Mouse (Mus musculus): Measurements from ENCODE around the gene Plb1. TPM values are rescaled to one million over a fixed set of nuclear protein-coding genes. Genes with fewer than 3 reads are reported as not detected.

Gene Plb1
- polyA plus RNA-seq, 1 experiment from 2014 or later: not detected

- no peaks in the 10 kb centered on the region for H3K4me1 ChIP-seq (replicated peaks; ENCODE audit: control insufficient read depth, insufficient read depth, low read length)
- 84% methylated on average over 4 of the region's 4 CpGs for WGBS
- H3K27me3 ChIP-seq (ENCODE audit: control insufficient read depth, insufficient read depth, low read length): no peaks in the 10 kb centered on the region
- ATAC-seq (ENCODE audit: low FRiP score) (no peak), DNase-seq (ENCODE audit: low spot score) (no peak)
- no peak overlapping the region for H3K4me3 ChIP-seq (replicated peaks; ENCODE audit: low read length)
- no peaks in the 10 kb centered on the region for H3K36me3 ChIP-seq (replicated peaks; ENCODE audit: control insufficient read depth, insufficient read depth)
- no peak overlapping the region for H3K27ac ChIP-seq
- H3K4me2 ChIP-seq (replicated peaks): no peak overlapping the region
- no peak overlapping the region for H3K9ac ChIP-seq
- H3K9me3 ChIP-seq (ENCODE audit: control insufficient read depth, low read length): no peaks in the 10 kb centered on the region
Observed at GRCm38 (mm10) chr5:32351721-32352465, 119.4 kb downstream of the Plb1 start.

GRCm38 (mm10) chr5:32352845-32353244 lies 120.3 kb downstream of the Plb1 start:
- DNase-seq (ENCODE audit: low spot score) (no peak), ATAC-seq (ENCODE audit: low FRiP score) (no peak)
- Histone ChIP-seq H3K36me3 (replicated peaks; ENCODE audit: control insufficient read depth, insufficient read depth) (no peaks in the 10 kb centered on the region), H3K4me2 (replicated peaks) (no peak overlapping the region), H3K4me1 (replicated peaks; ENCODE audit: control insufficient read depth, insufficient read depth, low read length) (no peaks in the 10 kb centered on the region), H3K9ac (no peak overlapping the region), H3K9me3 (ENCODE audit: control insufficient read depth, low read length) (no peaks in the 10 kb centered on the region), H3K27me3 (ENCODE audit: control insufficient read depth, insufficient read depth, low read length) (no peaks in the 10 kb centered on the region), H3K27ac (no peak overlapping the region), H3K4me3 (replicated peaks; ENCODE audit: low read length) (no peak overlapping the region)
- 85% methylated on average over 3 of the region's 3 CpGs for WGBS

- Histone ChIP-seq H3K4me1 (replicated peaks; ENCODE audit: control insufficient read depth, insufficient read depth, low read length) (no peaks in the 10 kb centered on the region), H3K4me3 (replicated peaks; ENCODE audit: low read length) (no peak overlapping the region), H3K9ac (no peak overlapping the region), H3K36me3 (replicated peaks; ENCODE audit: control insufficient read depth, insufficient read depth) (no peaks in the 10 kb centered on the region), H3K27ac (no peak overlapping the region), H3K4me2 (replicated peaks) (no peak overlapping the region), H3K27me3 (ENCODE audit: control insufficient read depth, insufficient read depth, low read length) (no peaks in the 10 kb centered on the region), H3K9me3 (ENCODE audit: control insufficient read depth, low read length) (no peaks in the 10 kb centered on the region)
- ATAC-seq (ENCODE audit: low FRiP score) (no peak), DNase-seq (ENCODE audit: low spot score) (no peak)
- 72% methylated on average over 2 of the region's 2 CpGs for WGBS
Observed at GRCm38 (mm10) chr5:32353280-32353679, 120.8 kb downstream of the Plb1 start.

- DNase-seq (ENCODE audit: low spot score) (no peak), ATAC-seq (ENCODE audit: low FRiP score) (no peak)
- Histone ChIP-seq H3K27ac (no peak overlapping the region), H3K4me1 (replicated peaks; ENCODE audit: control insufficient read depth, insufficient read depth, low read length) (no peaks in the 10 kb centered on the region), H3K4me3 (replicated peaks; ENCODE audit: low read length) (no peak overlapping the region), H3K4me2 (replicated peaks) (no peak overlapping the region), H3K9ac (no peak overlapping the region), H3K9me3 (ENCODE audit: control insufficient read depth, low read length) (no peaks in the 10 kb centered on the region), H3K36me3 (replicated peaks; ENCODE audit: control insufficient read depth, insufficient read depth) (no peaks in the 10 kb centered on the region), H3K27me3 (ENCODE audit: control insufficient read depth, insufficient read depth, low read length) (no peaks in the 10 kb centered on the region)
- WGBS: 92% methylated on average over 4 of the region's 4 CpGs
Observed at GRCm38 (mm10) chr5:32360511-32360910, 128.0 kb downstream of the Plb1 start.

- Histone ChIP-seq H3K27ac (no peak overlapping the region), H3K4me3 (replicated peaks; ENCODE audit: low read length) (no peak overlapping the region), H3K4me1 (replicated peaks; ENCODE audit: control insufficient read depth, insufficient read depth, low read length) (no peaks in the 10 kb centered on the region), H3K4me2 (replicated peaks) (no peak overlapping the region), H3K36me3 (replicated peaks; ENCODE audit: control insufficient read depth, insufficient read depth) (no peaks in the 10 kb centered on the region), H3K9ac (no peak overlapping the region), H3K9me3 (ENCODE audit: control insufficient read depth, low read length) (no peaks in the 10 kb centered on the region), H3K27me3 (ENCODE audit: control insufficient read depth, insufficient read depth, low read length) (no peaks in the 10 kb centered on the region)
- WGBS: 82% methylated on average over 3 of the region's 3 CpGs
- DNase-seq (ENCODE audit: low spot score): no peak
- ATAC-seq (ENCODE audit: low FRiP score): no peak
Observed at GRCm38 (mm10) chr5:32361441-32362235, 129.1 kb downstream of the Plb1 start.

- 95% methylated on average over 1 of the region's 1 CpGs for WGBS
- ATAC-seq (ENCODE audit: low FRiP score) (no peak), DNase-seq (ENCODE audit: low spot score) (no peak)
Observed at GRCm38 (mm10) chr5:32369391-32369790, 136.9 kb downstream of the Plb1 start.

GRCm38 (mm10) chr5:32371239-32371638 lies 138.7 kb downstream of the Plb1 start:
- no peaks in the 10 kb centered on the region for H3K9me3 ChIP-seq (ENCODE audit: control insufficient read depth, low read length)
- H3K36me3 ChIP-seq (replicated peaks; ENCODE audit: control insufficient read depth, insufficient read depth): no peaks in the 10 kb centered on the region
- no peak overlapping the region for H3K4me2 ChIP-seq (replicated peaks)
- WGBS: 96% methylated on average over 5 of the region's 5 CpGs
- H3K9ac ChIP-seq: no peak overlapping the region
- H3K27ac ChIP-seq: no peak overlapping the region
- ATAC-seq (ENCODE audit: low FRiP score): no peak
- no peak overlapping the region for H3K4me3 ChIP-seq (replicated peaks; ENCODE audit: low read length)
- DNase-seq (ENCODE audit: low spot score): no peak
- no peaks in the 10 kb centered on the region for H3K4me1 ChIP-seq (replicated peaks; ENCODE audit: control insufficient read depth, insufficient read depth, low read length)
- no peaks in the 10 kb centered on the region for H3K27me3 ChIP-seq (ENCODE audit: control insufficient read depth, insufficient read depth, low read length)

More at GRCm38 (mm10) chr5:32369391-32369790, 136.9 kb downstream of the Plb1 start:
- H3K27ac ChIP-seq: no peak overlapping the region
- no peak overlapping the region for H3K4me2 ChIP-seq (replicated peaks)
- no peaks in the 10 kb centered on the region for H3K4me1 ChIP-seq (replicated peaks; ENCODE audit: control insufficient read depth, insufficient read depth, low read length)
- H3K36me3 ChIP-seq (replicated peaks; ENCODE audit: control insufficient read depth, insufficient read depth): no peaks in the 10 kb centered on the region
- H3K9me3 ChIP-seq (ENCODE audit: control insufficient read depth, low read length): no peaks in the 10 kb centered on the region
- no peak overlapping the region for H3K9ac ChIP-seq
- no peaks in the 10 kb centered on the region for H3K27me3 ChIP-seq (ENCODE audit: control insufficient read depth, insufficient read depth, low read length)
- no peak overlapping the region for H3K4me3 ChIP-seq (replicated peaks; ENCODE audit: low read length)

- no peak for DNase-seq (ENCODE audit: low spot score)
- WGBS: 57% methylated on average over 3 of the region's 3 CpGs
- no peak for ATAC-seq (ENCODE audit: low FRiP score)
Observed at GRCm38 (mm10) chr5:32378546-32378945, 146.0 kb downstream of the Plb1 start.

GRCm38 (mm10) chr5:32388656-32389055 lies 156.1 kb downstream of the Plb1 start:
- Histone ChIP-seq H3K4me2 (replicated peaks) (no peak overlapping the region), H3K36me3 (replicated peaks; ENCODE audit: control insufficient read depth, insufficient read depth) (no peaks in the 10 kb centered on the region), H3K4me1 (replicated peaks; ENCODE audit: control insufficient read depth, insufficient read depth, low read length) (no peaks in the 10 kb centered on the region), H3K9me3 (ENCODE audit: control insufficient read depth, low read length) (no peaks in the 10 kb centered on the region), H3K27me3 (ENCODE audit: control insufficient read depth, insufficient read depth, low read length) (no peaks in the 10 kb centered on the region), H3K9ac (no peak overlapping the region), H3K4me3 (replicated peaks; ENCODE audit: low read length) (no peak overlapping the region), H3K27ac (no peak overlapping the region)
- DNase-seq (ENCODE audit: low spot score) (no peak), ATAC-seq (ENCODE audit: low FRiP score) (no peak)

More at GRCm38 (mm10) chr5:32378546-32378945, 146.0 kb downstream of the Plb1 start:
- Histone ChIP-seq H3K4me3 (replicated peaks; ENCODE audit: low read length) (no peak overlapping the region), H3K9ac (no peak overlapping the region), H3K27ac (no peak overlapping the region), H3K27me3 (ENCODE audit: control insufficient read depth, insufficient read depth, low read length) (no peaks in the 10 kb centered on the region), H3K4me1 (replicated peaks; ENCODE audit: control insufficient read depth, insufficient read depth, low read length) (no peaks in the 10 kb centered on the region), H3K4me2 (replicated peaks) (no peak overlapping the region), H3K9me3 (ENCODE audit: control insufficient read depth, low read length) (no peaks in the 10 kb centered on the region), H3K36me3 (replicated peaks; ENCODE audit: control insufficient read depth, insufficient read depth) (no peaks in the 10 kb centered on the region)
